ENCODE assay signal across 14 mouse cellular contexts in genomic region chr5:92893711-92894110, GRCm38 (mm10).
DNase-seq lines count a peak whose midpoint lies in the region; ATAC-seq and TF ChIP-seq lines count a peak whose summit lies in the region.
"Had no signal": no experiment of that assay in that cellular context is flagged by ENCODE, and none has a peak within 500 bp of the region (broad histone marks: within the 10 kb centered on the region; RNA-seq: fewer than 3 reads in every experiment).

No protein-coding gene starts in this region.

- H3K9me3 ChIP-seq in kidney, embryonic 15.5 days (replicated peaks): no peaks in the 10 kb centered on the region
- H3K9me3 ChIP-seq in ES-Bruce4 (replicated peaks; ENCODE audit: control insufficient read depth, insufficient read depth, low read length, poor library complexity, severe bottlenecking): no peaks in the 10 kb centered on the region
- no peaks in the 10 kb centered on the region for H3K9me3 ChIP-seq in forebrain, embryonic 15.5 days
- H3K9me3 ChIP-seq: hindbrain, embryonic 15.5 days had no signal

- 6% methylated on average over 1 of the region's 1 CpGs for WGBS in kidney, embryonic 15.5 days
- 0% methylated on average over 1 of the region's 1 CpGs for WGBS in forebrain, embryonic 15.5 days

- TF ChIP-seq POLR2A in ES-Bruce4 (IDR thresholded peaks at IDR 0.05; ENCODE audit: insufficient read depth, low read length): no peak

- ATAC-seq in kidney, embryonic 15.5 days (replicated peaks; ENCODE audit: low FRiP score): no peak
- ATAC-seq in forebrain, embryonic 15.5 days (replicated peaks): no peak

- no peaks in the 10 kb centered on the region for H3K36me3 ChIP-seq in kidney, embryonic 15.5 days
- H3K36me3 ChIP-seq in ES-Bruce4 (ENCODE audit: control insufficient read depth, insufficient read depth, low read length, poor library complexity, severe bottlenecking): no peaks in the 10 kb centered on the region
- H3K36me3 ChIP-seq in forebrain, embryonic 15.5 days: no peaks in the 10 kb centered on the region
- H3K36me3 ChIP-seq: hindbrain, embryonic 15.5 days had no signal

- no peak overlapping the region for H3K4me3 ChIP-seq in kidney, embryonic 15.5 days (replicated peaks)
- H3K4me3 ChIP-seq in ES-Bruce4 (ENCODE audit: low read depth, low read length): no peak overlapping the region
- no peak overlapping the region for H3K4me3 ChIP-seq in forebrain, embryonic 15.5 days
- H3K4me3 ChIP-seq: hindbrain, embryonic 15.5 days had no signal

- no peak overlapping the region for H3K9ac ChIP-seq in kidney, embryonic 15.5 days
- no peak overlapping the region for H3K9ac ChIP-seq in ES-Bruce4 (ENCODE audit: low read depth, poor library complexity, severe bottlenecking)
- no peak overlapping the region for H3K9ac ChIP-seq in forebrain, embryonic 15.5 days (replicated peaks)
- H3K9ac ChIP-seq: hindbrain, embryonic 15.5 days had no signal

- H3K27ac ChIP-seq in kidney, embryonic 15.5 days: 0 out of 2 replicates have a peak overlapping the region, but pooled peaks have one; percentile 37
- peak overlapping the region; percentile 87 for H3K27ac ChIP-seq in ES-Bruce4 (ENCODE audit: insufficient read depth, low read length)
- H3K27ac ChIP-seq in forebrain, embryonic 15.5 days (replicated peaks): peak overlapping the region; percentile 36; the same call in 1 of the 2 replicates
- H3K27ac ChIP-seq: hindbrain, embryonic 15.5 days had no signal

- no peak overlapping the region for H3K4me2 ChIP-seq in kidney, embryonic 15.5 days
- H3K4me2 ChIP-seq in forebrain, embryonic 15.5 days (replicated peaks): no peak overlapping the region
- H3K4me2 ChIP-seq: hindbrain, embryonic 15.5 days had no signal

- TF ChIP-seq CTCF in ES-Bruce4 (IDR thresholded peaks at IDR 0.05; ENCODE audit: low read depth, low read length): no peak

- peak; percentile 79; the same call in 1 of the 2 replicates for TF ChIP-seq EP300 in ES-Bruce4 (IDR thresholded peaks at IDR 0.05; ENCODE audit: insufficient read depth, low read depth, low read length)

- DNase-seq in embryo, embryonic 10.5 days (ENCODE audit: low spot score): peak; percentile 46
- DNase-seq in embryo, embryonic 9.5 days (ENCODE audit: extremely low spot score): no peak
- no peak for DNase-seq in kidney, postnatal 25 days
- DNase-seq in frontal cortex, postnatal 36 days (ENCODE audit: low spot score in 2 of 2): no peak
- no peak for DNase-seq in adrenal gland, postnatal 10 days
- DNase-seq: adrenal gland, adult 2 months; cerebellum, adult 9-11 months; kidney, postnatal 4 days; right cerebral cortex, postnatal 25 days had no signal

- H3K27me3 ChIP-seq in kidney, embryonic 15.5 days: no peaks in the 10 kb centered on the region
- no peaks in the 10 kb centered on the region for H3K27me3 ChIP-seq in ES-Bruce4 (ENCODE audit: control insufficient read depth, insufficient read depth, low read length, poor library complexity, severe bottlenecking)
- H3K27me3 ChIP-seq in forebrain, embryonic 15.5 days: no peaks in the 10 kb centered on the region
- H3K27me3 ChIP-seq: CH12.LX; hindbrain, embryonic 15.5 days had no signal

- peaks cover 26% of the 10 kb centered on the region for H3K4me1 ChIP-seq in kidney, embryonic 15.5 days
- H3K4me1 ChIP-seq in ES-Bruce4 (ENCODE audit: control insufficient read depth, insufficient read depth, low read length): peaks cover 1% of the 10 kb centered on the region
- peaks cover 16% of the 10 kb centered on the region for H3K4me1 ChIP-seq in forebrain, embryonic 15.5 days

Comparison
In these comparisons a context has a peak if more than half of its experiments do, and no peak if none do; other contexts are left out.
1. H3K27ac ChIP-seq: peak in every context shown above with its lines; median percentile 87 in ES-Bruce4; 37 in kidney, embryonic 15.5 days; 36 in forebrain, embryonic 15.5 days.